Mouse (Mus musculus): ENCODE measurements at regions not wholly inside any gene's neighbourhood (a gene's known extent, or its start where the extent isn't known, plus 50 kb on each side); places are given as distances from the start of the nearest gene placed in this dataset.

- TF ChIP-seq ZNF384 (IDR thresholded peaks at IDR 0.05; ENCODE audit: low read depth, low read length) (no peak), ZC3H11A (IDR thresholded peaks at IDR 0.05; ENCODE audit: borderline replicate concordance, low read depth, low read length) (no peak)
Measured at GRCm38 (mm10) chr6:16064691-16065090, 344.2 kb downstream of the Mdfic start.
